Mouse (Mus musculus) layer of hippocampus, postnatal 10 days (tissue): ENCODE results near the gene Dapp1. TPM values are rescaled to one million over a fixed set of nuclear protein-coding genes. Genes with fewer than 3 reads are reported as not detected.
"Not testable (repeated sequence)": the region's sequence is repeated elsewhere in the genome, so short reads cannot be mapped to it uniquely, and the experiment has no call there.

Experiments
- DNase-seq, 2 experiments: peaks; one replicate each; pipeline ENCODE4 v3.0.0; 2021; ENCODE audit warnings: low spot score in 2 of 2
- total RNA-seq, 2 experiments: library from RNA; stranded (reverse); gene quantifications; 2 replicates each; pipeline ENCODE4 v1.2.3; 2021

Dapp1 gene
- total RNA-seq, 2 experiments from 2014 or later: 4.7 to 7.1 TPM

- DNase-seq: peak; percentile 63 to 76
These were observed 9.8 kb upstream of the Dapp1 start for GRCm38 (mm10) chr3:137991183-137991582.

DNA sequence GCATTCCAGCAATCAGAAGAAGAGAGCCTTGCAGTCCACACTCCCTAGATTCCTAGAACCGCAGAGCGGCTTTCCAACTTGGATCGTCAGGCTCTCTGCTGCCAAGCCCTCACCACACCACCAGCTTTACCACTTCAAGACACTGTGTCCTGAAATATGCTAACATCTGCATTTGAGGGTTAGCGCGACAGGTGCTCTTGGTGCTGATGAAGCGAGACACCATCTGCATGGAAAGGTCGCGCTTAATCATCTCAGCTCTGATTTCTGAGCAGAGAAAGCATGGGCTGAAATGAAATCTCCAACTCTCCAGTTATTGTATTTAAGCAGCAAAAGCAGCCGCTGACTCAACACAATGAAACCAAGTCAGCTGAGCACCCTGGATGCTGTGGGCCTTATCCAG is 8.1 kb upstream of the Dapp1 start:
- no peak for DNase-seq

DNA sequence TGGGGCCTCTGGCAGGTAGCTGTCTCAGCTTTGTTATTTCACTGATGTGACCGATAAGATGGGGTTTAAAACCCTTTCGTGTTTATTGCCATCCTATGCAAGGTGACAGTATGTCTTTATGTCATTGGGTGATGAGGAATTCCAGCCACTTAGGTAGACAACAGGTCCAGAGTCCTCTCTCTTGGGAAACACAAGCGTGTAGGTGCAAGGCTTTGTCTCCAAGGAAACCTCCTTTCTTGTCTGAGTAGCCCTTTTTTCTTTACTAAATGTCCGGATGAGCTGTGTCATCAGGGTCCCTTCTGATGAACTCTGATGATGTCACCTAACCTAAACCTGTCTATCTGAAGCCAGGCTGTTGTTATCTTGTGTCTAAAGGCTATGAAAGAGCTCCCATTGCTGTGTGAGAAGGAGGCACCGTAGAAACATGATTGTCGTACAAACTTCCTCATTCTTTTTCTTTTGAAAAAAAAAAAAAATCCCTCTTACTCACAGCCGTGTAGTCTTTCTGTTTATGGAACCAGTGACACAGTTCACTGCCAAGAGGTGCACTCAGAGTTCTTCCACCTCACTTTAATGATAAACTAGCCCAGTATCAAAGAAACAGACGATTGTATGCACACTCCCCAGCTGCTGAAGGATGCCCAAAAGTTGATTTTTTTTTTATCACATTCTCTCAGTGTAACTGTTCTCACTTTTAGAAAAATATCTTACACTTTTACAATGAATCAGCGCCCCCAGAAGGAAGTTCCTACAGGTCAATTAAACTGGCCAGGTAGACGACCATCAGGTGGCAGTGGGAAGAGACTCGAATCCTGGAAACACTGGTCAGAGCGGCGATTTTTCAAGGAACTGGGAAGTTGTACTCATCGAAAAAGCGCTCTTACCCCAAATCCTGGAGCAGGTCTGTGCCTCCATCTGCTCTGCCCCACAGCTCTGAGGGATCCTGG is 637 bp downstream of the Dapp1 start:
- DNase-seq: no peak

- DNase-seq: no peak
These were observed 3.1 kb downstream of the Dapp1 start for GRCm38 (mm10) chr3:137978233-137978632.

GRCm38 (mm10) chr3:137977629-137978041 is 3.7 kb downstream of the Dapp1 start:
- peak; percentile 45 to 50 for DNase-seq

DNA sequence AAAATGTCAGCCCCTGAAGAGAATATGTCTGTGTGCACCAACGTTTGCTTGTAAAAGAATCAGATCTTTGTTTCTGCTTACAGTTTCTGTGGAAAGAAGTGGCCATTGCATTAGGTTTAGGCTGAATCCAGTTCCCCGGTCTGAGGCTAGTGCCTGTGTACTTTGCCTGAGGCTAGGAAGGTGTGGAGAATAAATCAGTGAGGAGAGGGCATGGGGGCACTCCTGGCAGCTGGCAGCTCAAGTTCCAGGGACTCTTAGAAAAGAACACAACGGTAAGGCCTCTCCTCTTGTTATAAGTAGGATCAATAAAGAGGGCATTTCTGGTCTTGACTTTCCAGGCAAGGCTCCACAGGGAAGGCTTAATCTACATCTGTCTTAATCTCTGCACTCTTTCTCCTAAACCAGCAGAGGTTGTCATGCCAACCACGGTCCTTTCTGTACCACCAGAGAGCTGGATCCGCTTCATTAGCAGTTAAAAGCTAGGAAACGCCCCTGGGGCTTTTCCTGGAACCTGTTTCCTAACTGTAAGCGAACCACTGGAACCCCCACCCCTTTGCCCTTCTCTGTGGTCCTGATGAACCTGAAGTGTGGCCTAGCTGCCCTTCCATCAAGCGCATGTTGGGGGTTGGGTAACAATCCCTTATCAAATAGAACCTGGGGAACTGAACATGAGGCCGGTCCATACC is 4.3 kb downstream of the Dapp1 start:
- DNase-seq: peak in 1 of 2 experiments; percentile 32

DNA sequence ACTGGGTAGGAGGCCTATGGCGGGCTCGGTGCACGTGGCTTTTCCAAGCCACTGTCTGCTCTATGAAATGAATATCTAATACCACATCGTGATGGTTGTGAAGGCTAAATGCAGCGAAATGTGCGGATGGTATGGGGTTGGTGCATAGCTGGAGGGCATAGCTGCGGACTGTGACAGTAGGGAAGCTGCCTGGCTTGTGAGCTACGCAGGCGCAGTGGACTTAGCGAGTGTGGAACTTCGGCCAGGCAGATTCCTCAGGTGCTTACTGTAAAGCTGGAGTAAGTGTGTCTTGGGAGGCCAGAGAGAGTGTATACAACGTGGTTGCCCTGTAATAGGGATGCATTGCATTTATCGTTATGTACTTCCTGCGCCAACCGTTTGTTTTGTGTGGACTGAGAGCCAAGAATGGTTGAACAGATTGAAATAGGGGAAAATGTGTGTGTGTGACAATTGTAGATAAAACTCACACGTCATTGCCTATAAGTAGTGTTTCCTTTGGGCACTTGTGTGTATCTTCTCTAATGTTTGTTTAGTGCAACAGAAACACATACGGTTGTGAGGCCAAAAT is 5.4 kb downstream of the Dapp1 start:
- no peak for DNase-seq

DNA sequence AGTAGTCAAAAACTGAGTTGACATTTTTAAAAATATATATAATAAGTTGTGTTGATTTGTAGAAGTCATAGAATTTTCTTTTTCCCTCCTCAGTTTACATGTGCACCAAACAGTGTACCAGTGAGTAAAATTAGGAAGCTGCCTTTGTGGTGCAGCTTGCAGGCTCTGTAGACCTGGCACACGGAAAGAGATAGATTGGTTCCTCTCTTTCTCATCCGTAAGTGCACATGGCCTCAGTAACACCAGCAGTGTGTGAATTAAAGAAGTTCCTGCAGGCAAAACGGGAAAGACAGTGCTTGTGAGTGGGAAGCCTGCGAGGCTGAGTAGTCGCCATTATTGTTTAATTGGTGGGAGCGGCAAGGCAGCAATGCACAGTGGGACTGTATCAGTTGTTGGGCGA is 5.9 kb downstream of the Dapp1 start:
- DNase-seq: no peak

DNA sequence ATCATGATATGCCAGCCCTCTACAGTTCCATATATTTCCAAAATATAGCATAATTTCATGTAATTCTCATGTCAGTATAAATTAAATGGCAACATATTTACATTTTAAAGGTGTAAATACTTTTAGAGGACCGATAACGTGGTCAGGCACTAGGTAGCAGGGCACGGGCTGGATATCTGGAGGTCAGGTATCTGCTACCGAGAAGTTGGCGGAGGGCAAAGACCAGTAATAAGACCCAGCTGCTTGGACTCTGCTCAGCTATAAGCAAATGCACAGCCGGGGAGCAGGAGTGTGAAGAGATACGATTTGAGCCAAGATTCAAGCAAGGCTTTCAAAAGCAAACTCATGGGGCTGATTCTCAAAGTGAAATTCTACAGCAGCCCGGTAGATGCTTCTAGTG is 7.0 kb downstream of the Dapp1 start:
- DNase-seq: no peak

GRCm38 (mm10) chr3:137972989-137973388 is 8.4 kb downstream of the Dapp1 start:
- DNase-seq: no peak

GRCm38 (mm10) chr3:137972224-137972623 is 9.1 kb downstream of the Dapp1 start:
- DNase-seq: no peak

GRCm38 (mm10) chr3:137969951-137970350 is 11.4 kb downstream of the Dapp1 start:
- DNase-seq: no peak

- DNase-seq: no peak
These were observed 12.4 kb downstream of the Dapp1 start for GRCm38 (mm10) chr3:137968820-137969486.

GRCm38 (mm10) chr3:137968105-137968819 is 13.1 kb downstream of the Dapp1 start:
- no peak for DNase-seq

DNA sequence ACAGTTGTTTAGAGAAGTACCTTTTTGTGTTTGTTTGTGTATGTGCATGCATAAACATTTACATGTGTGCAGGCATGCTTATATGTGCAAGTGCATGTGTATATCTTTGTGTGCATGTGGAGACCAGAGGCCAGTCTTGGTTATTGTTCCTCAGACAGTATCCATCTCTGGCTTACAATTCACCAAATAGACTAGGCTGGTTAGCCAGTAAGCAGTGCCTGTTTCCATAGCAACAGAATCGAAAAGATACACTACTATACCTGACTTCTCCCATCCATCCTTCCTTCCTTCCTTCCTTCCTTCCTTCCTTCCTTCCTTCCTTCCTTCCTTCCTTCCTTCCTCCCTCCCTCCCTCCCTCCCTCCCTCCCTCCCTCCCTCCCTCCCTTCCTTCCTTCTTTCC is 17.3 kb downstream of the Dapp1 start:
- not testable (repeated sequence) for DNase-seq

GRCm38 (mm10) chr3:137963508-137963907 is 17.8 kb downstream of the Dapp1 start:
- no peak for DNase-seq

DNA sequence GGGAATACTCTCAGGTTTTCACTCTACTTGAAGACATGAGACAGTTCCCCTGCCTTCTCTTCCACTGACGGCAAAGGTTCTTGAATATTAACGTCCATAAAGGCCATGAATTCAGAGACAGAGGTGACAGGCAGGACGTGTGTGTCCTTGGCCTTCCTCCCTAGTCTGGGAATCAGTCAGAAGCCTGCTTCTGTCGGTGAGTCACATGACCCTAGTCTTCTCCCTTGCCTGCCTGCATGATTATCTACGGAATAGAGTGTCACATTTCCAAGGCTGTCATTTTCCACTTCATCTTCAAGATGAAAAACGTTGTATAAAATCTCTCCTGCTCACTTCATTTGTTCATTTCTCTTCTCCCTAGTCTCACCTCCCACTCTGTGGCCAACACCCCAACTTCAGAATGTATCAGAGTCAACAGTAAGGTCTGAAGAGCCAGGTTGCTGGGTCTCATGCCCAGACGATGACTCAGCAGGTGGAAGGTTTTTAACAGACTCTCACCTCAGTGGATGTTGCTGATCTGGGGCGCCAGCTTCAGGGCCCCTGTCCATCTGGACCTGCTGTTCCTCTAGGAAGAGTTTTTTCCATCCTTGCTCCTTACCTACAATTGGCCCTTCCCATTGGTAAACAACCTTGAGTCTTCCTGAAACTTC is 19.5 kb downstream of the Dapp1 start:
- DNase-seq: no peak

DNA sequence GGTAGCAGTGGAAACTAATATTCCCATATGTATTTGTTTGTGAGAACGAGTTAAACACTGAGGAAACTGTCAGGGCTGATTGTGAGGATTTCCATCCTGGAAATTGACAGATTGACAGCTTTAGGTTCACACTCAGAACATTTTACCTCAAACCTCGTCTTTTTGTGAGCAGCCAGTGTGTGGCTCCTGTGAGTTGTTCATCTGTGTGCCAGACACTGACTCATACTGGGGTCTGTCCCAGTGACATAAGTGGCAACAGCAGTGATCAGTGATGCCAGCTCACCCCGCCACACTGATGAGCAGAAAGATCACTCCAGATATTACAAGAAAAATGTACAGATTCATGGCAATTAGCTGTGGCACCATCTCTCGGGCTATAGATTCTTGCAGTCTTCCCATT is 21.9 kb downstream of the Dapp1 start:
- DNase-seq: no peak

- DNase-seq: no peak
These were observed 23.0 kb downstream of the Dapp1 start for GRCm38 (mm10) chr3:137958352-137958751.

DNA sequence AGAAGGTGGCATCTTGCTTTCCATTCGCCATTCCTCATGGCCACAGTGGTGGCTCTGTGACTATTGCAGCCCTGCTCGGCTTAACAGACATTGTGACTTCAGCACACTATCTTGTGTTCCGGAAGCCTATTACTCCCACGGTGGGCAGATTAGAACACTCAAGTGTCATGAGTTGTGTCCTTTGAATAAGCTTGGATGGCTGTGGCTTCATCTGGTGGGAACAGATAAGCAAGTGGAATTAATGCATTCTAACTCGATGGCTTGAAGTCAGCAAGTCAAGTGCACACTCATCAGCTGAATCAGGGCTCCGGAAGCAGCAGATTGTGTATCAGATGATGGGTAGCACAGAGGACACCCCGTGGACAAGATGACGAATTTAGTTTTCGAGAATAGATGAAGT is 23.5 kb downstream of the Dapp1 start:
- no peak for DNase-seq
